Mouse (Mus musculus) embryonic fibroblast, embryonic 13.5 days (primary cell): ENCODE measurements around the gene Etv1. TPM values are rescaled to one million over a fixed set of nuclear protein-coding genes. Genes with fewer than 3 reads are reported as not detected.

ENCODE experiments used
- H3K27ac ChIP-seq: 2 replicates; pipeline ENCODE4 v1.5.1; 2012; ENCODE audit warnings: low read length, control low read depth, inconsistent platforms; ENCODE audit not compliant: insufficient read depth
- H3K4me1 ChIP-seq: 2 replicates; pipeline ENCODE4 v1.6.1; 2011; ENCODE audit warnings: low read length; ENCODE audit not compliant: control insufficient read depth, insufficient read depth
- H3K4me3 ChIP-seq: 2 replicates; pipeline ENCODE4 v1.5.1; 2011; ENCODE audit warnings: mild to moderate bottlenecking, control low read depth, low read length; ENCODE audit not compliant: insufficient read depth
- CTCF ChIP-seq: IDR thresholded peaks from 2 replicates; pipeline ENCODE4 v1.5.1; 2011; ENCODE audit warnings: mild to moderate bottlenecking, control low read depth, low read length, moderate library complexity, borderline replicate concordance; ENCODE audit not compliant: insufficient read depth
- POLR2A ChIP-seq: IDR thresholded peaks from 2 replicates; pipeline ENCODE4 v1.6.1; 2011; ENCODE audit warnings: low read depth, mild to moderate bottlenecking, control low read depth, low read length, moderate library complexity
- polyA plus RNA-seq: library from polyadenylated mRNA; stranded (reverse); fragments of >200 nt; gene quantifications from 2 replicates; pipeline ENCODE4 v1.2.4, GENCODE M21; 2011; ENCODE audit warnings: low read depth; ENCODE audit not compliant: missing spikeins, insufficient read length

Gene Etv1
- polyA plus RNA-seq, 1 experiment = 2.4 TPM

GRCm38 (mm10) chr12:38783291-38783690 is 4.1 kb downstream of the Etv1 start:
- H3K4me1 ChIP-seq = peaks cover 2% of the 10 kb centered on the region; the same call in 1 of the 2 replicates
- H3K4me3 ChIP-seq = no peak overlapping the region
- TF ChIP-seq POLR2A (no peak), CTCF (no peak)
- no peak overlapping the region for H3K27ac ChIP-seq

- no peak overlapping the region for H3K27ac ChIP-seq
- peaks cover 2% of the 10 kb centered on the region; the same call in 1 of the 2 replicates for H3K4me1 ChIP-seq
- TF ChIP-seq POLR2A = no peak
- TF ChIP-seq CTCF = no peak
- no peak overlapping the region for H3K4me3 ChIP-seq
Observed at GRCm38 (mm10) chr12:38784221-38784620, 5.0 kb downstream of the Etv1 start.

- Histone ChIP-seq H3K4me3 (no peak overlapping the region), H3K27ac (no peak overlapping the region), H3K4me1 (peaks cover 2% of the 10 kb centered on the region; the same call in 1 of the 2 replicates)
- TF ChIP-seq POLR2A (no peak), CTCF (no peak)
Observed at GRCm38 (mm10) chr12:38786571-38786970, 7.4 kb downstream of the Etv1 start.

GRCm38 (mm10) chr12:38787704-38788103 is 8.5 kb downstream of the Etv1 start:
- no peak for TF ChIP-seq CTCF
- no peak for TF ChIP-seq POLR2A
- Histone ChIP-seq H3K27ac (no peak overlapping the region), H3K4me3 (no peak overlapping the region), H3K4me1 (peaks cover 2% of the 10 kb centered on the region; the same call in 1 of the 2 replicates)

GRCm38 (mm10) chr12:38788621-38789020 is 9.4 kb downstream of the Etv1 start:
- TF ChIP-seq POLR2A (no peak), CTCF (no peak)
- Histone ChIP-seq H3K27ac (peak overlapping the region; percentile 24; the same call in 1 of the 2 replicates), H3K4me1 (peaks cover 6% of the 10 kb centered on the region), H3K4me3 (no peak overlapping the region)

- TF ChIP-seq POLR2A (no peak), CTCF (no peak)
- peaks cover 8% of the 10 kb centered on the region for H3K4me1 ChIP-seq
- H3K4me3 ChIP-seq = no peak overlapping the region
- no peak overlapping the region for H3K27ac ChIP-seq
Observed at GRCm38 (mm10) chr12:38789789-38790355, 10.7 kb downstream of the Etv1 start.

GRCm38 (mm10) chr12:38793076-38793475 is 13.9 kb downstream of the Etv1 start:
- TF ChIP-seq POLR2A (no peak), CTCF (no peak)
- Histone ChIP-seq H3K4me3 (no peak overlapping the region), H3K27ac (no peak overlapping the region), H3K4me1 (peaks cover 7% of the 10 kb centered on the region)

- no peak overlapping the region for H3K4me3 ChIP-seq
- no peak overlapping the region for H3K27ac ChIP-seq
- TF ChIP-seq CTCF = no peak
- no peak for TF ChIP-seq POLR2A
- peaks cover 7% of the 10 kb centered on the region for H3K4me1 ChIP-seq
Observed at GRCm38 (mm10) chr12:38793697-38794096, 14.5 kb downstream of the Etv1 start.

- no peaks in the 10 kb centered on the region for H3K4me1 ChIP-seq
- no peak for TF ChIP-seq CTCF
- TF ChIP-seq POLR2A = no peak
- H3K4me3 ChIP-seq = no peak overlapping the region
- H3K27ac ChIP-seq = no peak overlapping the region
Observed at GRCm38 (mm10) chr12:38807031-38807430, 27.9 kb downstream of the Etv1 start.

GRCm38 (mm10) chr12:38812392-38812791 is 33.2 kb downstream of the Etv1 start:
- H3K4me3 ChIP-seq = no peak overlapping the region
- no peak overlapping the region for H3K27ac ChIP-seq
- no peaks in the 10 kb centered on the region for H3K4me1 ChIP-seq
- no peak for TF ChIP-seq POLR2A
- no peak for TF ChIP-seq CTCF
